Mouse (Mus musculus): Measurements from ENCODE around the gene Scaper.

Scaper gene

DNA sequence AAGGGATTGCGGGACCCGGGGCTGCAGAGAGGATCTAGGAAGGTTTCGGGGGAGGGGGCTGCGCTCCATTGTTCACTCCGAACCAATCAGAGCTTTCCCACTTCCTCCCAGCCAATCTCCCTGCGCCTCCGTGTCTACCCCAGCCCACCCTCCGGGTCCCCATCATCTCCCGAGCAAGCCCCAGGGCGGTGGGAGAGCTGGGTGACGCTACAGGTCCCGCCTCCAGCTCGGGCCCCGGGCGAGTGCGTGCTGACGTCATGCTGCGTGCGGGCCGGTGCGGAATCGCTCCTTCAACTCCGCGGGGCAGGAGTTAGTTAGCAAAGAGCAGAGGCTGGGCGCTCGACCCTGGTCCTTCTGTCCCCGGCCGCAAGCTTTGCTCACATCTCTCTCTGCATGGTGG is 397.0 kb downstream of the Scaper start:
- peak; percentile 29 to 41 for DNase-seq (ENCODE audit: low spot score in 2 of 2)

- DNase-seq (ENCODE audit: low spot score in 2 of 2): peak in 1 of 2 experiments; percentile 22
Observed at GRCm38 (mm10) chr9:55540391-55540770, 397.5 kb downstream of the Scaper start.

GRCm38 (mm10) chr9:55539661-55540390 is 398.1 kb downstream of the Scaper start:
- no peak for DNase-seq (ENCODE audit: low spot score in 2 of 2)

DNA sequence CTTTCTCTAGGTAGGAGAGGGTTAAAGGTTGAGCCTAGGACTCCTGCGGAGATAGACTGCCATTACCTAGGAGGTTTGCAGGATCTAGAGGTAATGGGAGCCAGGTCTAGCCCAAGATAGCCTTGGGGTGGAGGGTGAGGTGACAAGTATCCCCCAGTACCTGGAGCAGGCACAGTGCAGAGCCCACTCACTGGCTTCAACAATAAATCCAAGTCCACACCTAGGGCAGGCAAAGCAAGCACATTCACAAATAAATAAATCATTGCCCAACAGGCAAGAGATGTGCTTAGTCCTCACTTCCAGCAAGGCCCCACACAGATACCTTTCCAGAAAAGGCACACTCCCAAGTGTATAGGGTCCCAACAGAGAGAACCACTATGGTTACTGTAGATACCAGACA is 398.9 kb downstream of the Scaper start:
- no peak for DNase-seq (ENCODE audit: low spot score in 2 of 2)

DNA sequence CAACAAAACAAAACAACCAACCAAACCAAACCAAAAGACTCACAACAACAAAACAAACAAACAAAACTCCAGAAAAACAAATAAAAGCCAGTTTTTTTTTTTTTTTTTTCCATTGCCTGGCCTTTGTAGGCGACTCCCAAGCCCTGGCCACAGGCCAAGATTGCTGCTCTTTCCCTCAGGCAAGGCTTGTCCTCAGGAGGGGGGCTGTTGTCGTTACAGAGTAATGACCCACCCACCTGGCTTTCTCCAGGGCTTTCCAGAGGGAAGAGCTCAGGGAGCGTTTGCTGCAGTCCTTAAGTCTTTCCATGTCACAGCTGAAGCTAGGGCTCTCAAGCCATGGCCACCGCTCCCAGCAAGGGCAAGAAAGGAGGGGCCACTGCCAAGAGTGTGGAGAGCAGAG is 399.5 kb downstream of the Scaper start, which contains the start of gene Isl2:
Gene Isl2 (plus strand): TSS at position 296 of the 400 bp plus-strand sequence.
- DNase-seq (ENCODE audit: low spot score in 2 of 2): no peak

DNA sequence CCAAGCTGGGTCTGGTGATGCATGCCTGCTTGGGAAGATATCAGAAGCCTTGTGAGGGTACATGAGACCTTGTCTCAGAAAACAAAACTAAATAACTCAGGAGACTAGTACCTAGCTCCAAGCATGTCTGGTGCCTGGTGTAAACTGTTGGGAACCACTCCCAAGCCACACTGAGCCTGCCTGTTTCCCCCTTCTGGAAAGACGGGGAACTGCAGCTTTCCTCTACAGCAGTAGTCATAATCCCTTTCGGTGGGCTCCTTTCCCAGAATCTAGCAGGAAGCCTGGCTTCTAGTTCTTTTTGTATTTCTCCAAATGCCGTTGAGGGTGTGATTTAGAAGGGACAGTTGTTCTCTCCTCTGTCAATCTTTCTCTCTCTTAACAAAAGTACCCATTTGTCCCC is 402.0 kb downstream of the Scaper start:
- peak in 1 of 2 experiments; percentile 44 for DNase-seq (ENCODE audit: low spot score in 2 of 2)

DNA sequence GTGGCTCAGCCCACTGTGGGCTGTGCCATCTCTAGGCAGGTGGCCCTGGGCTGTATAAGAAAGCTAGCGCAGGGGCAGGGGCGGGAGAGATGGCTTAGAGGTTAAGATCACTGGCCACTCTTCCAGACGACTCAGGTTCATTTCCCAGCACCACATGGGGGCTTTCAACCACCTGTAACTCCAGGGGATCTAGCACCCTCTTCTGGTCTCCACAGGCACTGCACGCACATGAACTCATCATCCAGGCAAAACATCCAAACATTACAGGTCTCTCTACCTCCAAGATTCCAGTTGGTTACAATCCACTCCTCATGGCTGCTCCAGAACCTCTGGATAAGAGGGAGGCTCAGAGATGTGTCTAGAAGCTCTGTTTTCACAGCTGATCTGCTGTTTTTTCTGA is 412.2 kb downstream of the Scaper start:
- DNase-seq (ENCODE audit: low spot score in 2 of 2): no peak

- peak; percentile 89 to 95 for DNase-seq (ENCODE audit: low spot score in 2 of 2)
Observed at GRCm38 (mm10) chr9:55512027-55512543, 425.8 kb downstream of the Scaper start, which contains the start of gene Etfa. Gene Etfa (minus strand): TSS chr9:55512243.

DNA sequence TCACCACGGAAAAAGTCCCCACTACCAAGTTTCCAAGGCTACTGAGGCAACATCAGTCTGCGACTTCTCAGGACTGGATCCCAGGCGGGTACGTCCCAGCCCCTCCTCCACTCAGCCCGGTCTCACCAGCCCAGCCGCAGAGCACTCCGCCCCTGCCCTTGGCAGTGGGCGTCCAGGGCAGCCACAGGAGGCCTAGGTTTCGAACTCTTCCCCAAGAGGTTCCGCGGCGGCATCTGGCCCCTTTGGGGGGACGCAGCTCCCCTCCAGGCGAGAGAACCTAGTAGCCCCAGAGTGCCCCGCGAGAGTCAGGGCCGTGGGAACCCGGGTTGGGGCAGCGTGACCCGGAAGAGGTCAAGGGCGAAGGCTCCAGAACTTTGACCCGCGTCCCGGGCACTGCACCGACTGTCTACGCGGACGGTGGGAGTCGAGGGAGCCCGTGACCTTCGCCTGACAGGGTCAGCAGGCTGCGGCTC is 426.4 kb downstream of the Scaper start:
- peak; percentile 48 to 56 for DNase-seq (ENCODE audit: low spot score in 2 of 2)

GRCm38 (mm10) chr9:55510651-55511235 is 427.2 kb downstream of the Scaper start:
- no peak for DNase-seq (ENCODE audit: low spot score in 2 of 2)

DNA sequence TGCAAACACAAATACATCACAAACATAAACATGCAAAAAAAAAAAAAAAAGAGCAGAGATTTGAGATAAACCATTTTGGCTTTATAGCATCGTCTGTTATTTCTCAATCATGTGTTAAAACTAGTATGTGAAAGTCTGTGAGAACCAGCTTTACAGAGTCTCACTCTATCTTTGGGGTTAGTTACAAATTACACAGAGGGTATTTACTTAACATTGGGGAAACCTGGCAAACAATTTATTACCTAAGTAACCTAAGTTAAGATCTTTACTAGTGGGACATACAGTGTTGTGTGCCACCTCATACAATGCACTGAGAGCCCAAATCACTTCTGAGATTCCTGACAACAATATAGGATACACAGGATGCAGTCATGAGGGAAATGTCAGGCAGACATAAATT is 428.2 kb downstream of the Scaper start:
- no peak for DNase-seq (ENCODE audit: low spot score in 2 of 2)

GRCm38 (mm10) chr9:55508701-55509100 is 429.2 kb downstream of the Scaper start:
- no peak for DNase-seq (ENCODE audit: low spot score in 2 of 2)

DNA sequence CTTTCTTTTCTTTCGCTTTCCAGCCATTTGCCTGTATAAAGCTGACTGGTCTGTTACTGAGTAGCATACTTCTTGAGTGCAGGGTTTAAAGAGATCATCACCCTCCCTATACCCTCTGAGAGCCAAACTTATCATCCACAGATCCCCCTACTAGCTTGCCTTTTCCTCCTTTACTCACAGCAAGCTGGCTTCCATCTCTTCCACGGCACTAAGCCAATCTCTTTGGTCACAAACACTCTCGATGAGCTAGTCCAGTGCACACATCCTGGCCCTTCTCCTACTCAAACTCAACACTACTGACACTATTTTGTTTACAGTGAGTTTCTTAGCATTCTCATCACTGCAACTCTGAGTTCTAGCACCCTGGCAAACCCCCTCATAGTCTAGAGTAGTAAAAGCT is 430.0 kb downstream of the Scaper start:
- peak in 1 of 2 experiments; percentile 51 for DNase-seq (ENCODE audit: low spot score in 2 of 2)
